Mouse (Mus musculus): ENCODE measurements at regions not wholly inside any gene's neighbourhood (a gene's known extent, or its start where the extent isn't known, plus 50 kb on each side); places are given as distances from the start of the nearest gene placed in this dataset.

GRCm38 (mm10) chr2:137715891-137716290 is 540.5 kb upstream of the Btbd3 start:
- DNase-seq (ENCODE audit: low spot score in 2 of 2) = no peak

GRCm38 (mm10) chr2:137706528-137706988 is 549.8 kb upstream of the Btbd3 start:
- DNase-seq (ENCODE audit: low spot score in 2 of 2) = no peak

GRCm38 (mm10) chr2:137705724-137706422 is 550.5 kb upstream of the Btbd3 start:
- DNase-seq (ENCODE audit: low spot score in 2 of 2) = no peak

- DNase-seq (ENCODE audit: low spot score in 2 of 2) = no peak
These were observed 551.2 kb upstream of the Btbd3 start for GRCm38 (mm10) chr2:137704948-137705723.

GRCm38 (mm10) chr2:137704565-137704947 is 551.8 kb upstream of the Btbd3 start:
- DNase-seq (ENCODE audit: low spot score in 2 of 2) = no peak

GRCm38 (mm10) chr2:137704051-137704450 is 552.3 kb upstream of the Btbd3 start:
- DNase-seq (ENCODE audit: low spot score in 2 of 2) = no peak

- DNase-seq (ENCODE audit: low spot score in 2 of 2) = no peak
These were observed 560.5 kb upstream of the Btbd3 start for GRCm38 (mm10) chr2:137695885-137696284.

- DNase-seq (ENCODE audit: low spot score in 2 of 2) = no peak
These were observed 562.3 kb upstream of the Btbd3 start for GRCm38 (mm10) chr2:137694020-137694419.

- no peak for DNase-seq (ENCODE audit: low spot score in 2 of 2)
These were observed 569.2 kb upstream of the Btbd3 start for GRCm38 (mm10) chr2:137687208-137687607.

- DNase-seq (ENCODE audit: low spot score in 2 of 2) = no peak
These were observed 569.6 kb upstream of the Btbd3 start for GRCm38 (mm10) chr2:137686735-137687134.

GRCm38 (mm10) chr2:137681762-137682161 is 565.3 kb upstream of the Jag1 start:
- DNase-seq (ENCODE audit: low spot score in 2 of 2) = no peak

GRCm38 (mm10) chr2:137663171-137663570 is 546.7 kb upstream of the Jag1 start:
- DNase-seq (ENCODE audit: low spot score in 2 of 2) = no peak

- DNase-seq (ENCODE audit: low spot score in 2 of 2) = no peak
These were observed 545.8 kb upstream of the Jag1 start for GRCm38 (mm10) chr2:137662216-137662615.

- DNase-seq (ENCODE audit: low spot score in 2 of 2) = no peak
These were observed 544.0 kb upstream of the Jag1 start for GRCm38 (mm10) chr2:137660449-137660848.

- DNase-seq (ENCODE audit: low spot score in 2 of 2) = no peak
These were observed 537.9 kb upstream of the Jag1 start for GRCm38 (mm10) chr2:137654296-137654695.

GRCm38 (mm10) chr2:137644160-137644559 is 527.7 kb upstream of the Jag1 start:
- DNase-seq (ENCODE audit: low spot score in 2 of 2) = no peak

GRCm38 (mm10) chr2:137643269-137644055 is 527.0 kb upstream of the Jag1 start:
- no peak for DNase-seq (ENCODE audit: low spot score in 2 of 2)

GRCm38 (mm10) chr2:137635019-137635621 is 518.7 kb upstream of the Jag1 start:
- DNase-seq (ENCODE audit: low spot score in 2 of 2) = no peak

GRCm38 (mm10) chr2:137616637-137617036 is 500.2 kb upstream of the Jag1 start:
- no peak for DNase-seq (ENCODE audit: low spot score in 2 of 2)

- DNase-seq (ENCODE audit: low spot score in 2 of 2) = no peak
These were observed 497.3 kb upstream of the Jag1 start for GRCm38 (mm10) chr2:137613791-137614190.

- no peak for DNase-seq (ENCODE audit: low spot score in 2 of 2)
These were observed 492.1 kb upstream of the Jag1 start for GRCm38 (mm10) chr2:137608506-137608905.

Measured in adrenal gland, postnatal 4 days (tissue).